Mouse (Mus musculus) C2C12 (cell line): ENCODE measurements around the gene Slit3.

ENCODE experiments used
- CTCF ChIP-seq: IDR thresholded peaks from one replicate; pipeline ENCODE4 v1.5.1; 2011; ENCODE audit not compliant: control insufficient read depth, insufficient read depth, insufficient read length
- MAX ChIP-seq: IDR thresholded peaks from one replicate; pipeline ENCODE4 v1.6.1; 2011; ENCODE audit warnings: mild to moderate bottlenecking, control low read depth
- USF1 ChIP-seq: IDR thresholded peaks from one replicate; pipeline ENCODE4 v1.6.1; 2011; ENCODE audit warnings: low read depth, mild to moderate bottlenecking, control low read depth, moderate library complexity

GRCm38 (mm10) chr11:35320518-35320917 is 199.5 kb downstream of the Slit3 start:
- no peak for TF ChIP-seq CTCF
- no peak for TF ChIP-seq MAX
- TF ChIP-seq USF1: no peak
